ENCODE assay signal across 15 mouse cellular contexts in genomic region chr4:95759027-95759731, GRCm38 (mm10).
DNase-seq lines count a peak whose midpoint lies in the region; ATAC-seq lines count a peak whose summit lies in the region.
"Had no signal": no experiment of that assay in that cellular context is flagged by ENCODE, and none has a peak within 500 bp of the region (broad histone marks: within the 10 kb centered on the region; RNA-seq: fewer than 3 reads in every experiment).

No protein-coding gene starts in this region.

- H3K9ac ChIP-seq in hindbrain, embryonic 11.5 days (ENCODE audit: low read depth, low read length) = no peak overlapping the region
- H3K9ac ChIP-seq in hindbrain, embryonic 14.5 days = no peak overlapping the region
- no peak overlapping the region for H3K9ac ChIP-seq in kidney, embryonic 14.5 days (ENCODE audit: low read depth, low read length)
- H3K9ac ChIP-seq: heart, embryonic 13.5 days; liver, embryonic 15.5 days had no signal

- H3K4me3 ChIP-seq in hindbrain, embryonic 11.5 days (ENCODE audit: low read depth, low read length) = no peak overlapping the region
- H3K4me3 ChIP-seq in hindbrain, embryonic 14.5 days (replicated peaks; ENCODE audit: low read length) = no peak overlapping the region
- H3K4me3 ChIP-seq in embryonic facial prominence, embryonic 10.5 days = no peak overlapping the region
- no peak overlapping the region for H3K4me3 ChIP-seq in kidney, embryonic 14.5 days (ENCODE audit: low read length)
- H3K4me3 ChIP-seq: heart, embryonic 13.5 days; liver, embryonic 15.5 days; myocyte had no signal

- no peak for ATAC-seq in hindbrain, embryonic 11.5 days (ENCODE audit: low FRiP score)
- no peak for ATAC-seq in hindbrain, embryonic 14.5 days (ENCODE audit: low FRiP score)
- peak; percentile 89 for ATAC-seq in kidney, embryonic 14.5 days (ENCODE audit: low FRiP score, low TSS enrichment)
- ATAC-seq in megakaryocyte-erythroid progenitor cell, adult 5-6 weeks (replicated peaks; ENCODE audit: low FRiP score, low TSS enrichment, poor library complexity, severe bottlenecking) = no peak

- no peaks in the 10 kb centered on the region for H3K9me3 ChIP-seq in hindbrain, embryonic 11.5 days (ENCODE audit: control insufficient read depth, low read length)
- no peaks in the 10 kb centered on the region for H3K9me3 ChIP-seq in hindbrain, embryonic 14.5 days (ENCODE audit: control insufficient read depth, low read length)
- no peaks in the 10 kb centered on the region for H3K9me3 ChIP-seq in embryonic facial prominence, embryonic 10.5 days
- H3K9me3 ChIP-seq in kidney, embryonic 14.5 days (ENCODE audit: control insufficient read depth, low read length) = no peaks in the 10 kb centered on the region
- H3K9me3 ChIP-seq: G1E; heart, embryonic 13.5 days; liver, embryonic 15.5 days had no signal

- WGBS in hindbrain, embryonic 11.5 days = 41% methylated on average over 5 of the region's 5 CpGs
- 57% methylated on average over 5 of the region's 5 CpGs for WGBS in hindbrain, embryonic 14.5 days
- 33% methylated on average over 5 of the region's 5 CpGs for WGBS in embryonic facial prominence, embryonic 10.5 days
- WGBS in kidney, embryonic 14.5 days = 46% methylated on average over 5 of the region's 5 CpGs

- H3K4me2 ChIP-seq in hindbrain, embryonic 11.5 days (replicated peaks; ENCODE audit: low read depth, low read length) = no peak overlapping the region
- no peak overlapping the region for H3K4me2 ChIP-seq in hindbrain, embryonic 14.5 days (replicated peaks)
- no peak overlapping the region for H3K4me2 ChIP-seq in kidney, embryonic 14.5 days (replicated peaks; ENCODE audit: low read depth, low read length)
- H3K4me2 ChIP-seq: heart, embryonic 13.5 days; liver, embryonic 15.5 days had no signal

- no peaks in the 10 kb centered on the region for H3K27me3 ChIP-seq in hindbrain, embryonic 11.5 days (ENCODE audit: control insufficient read depth, insufficient read depth, low read length)
- no peaks in the 10 kb centered on the region for H3K27me3 ChIP-seq in hindbrain, embryonic 14.5 days (ENCODE audit: control insufficient read depth, insufficient read depth, low read length)
- no peaks in the 10 kb centered on the region for H3K27me3 ChIP-seq in embryonic facial prominence, embryonic 10.5 days (replicated peaks; ENCODE audit: low read depth, poor library complexity, severe bottlenecking)
- no peaks in the 10 kb centered on the region for H3K27me3 ChIP-seq in kidney, embryonic 14.5 days (ENCODE audit: control insufficient read depth, insufficient read depth, low read length)
- H3K27me3 ChIP-seq: heart, embryonic 13.5 days; liver, embryonic 15.5 days had no signal

- peak; percentile 24 for DNase-seq in hindbrain, embryonic 11.5 days (ENCODE audit: low spot score)
- DNase-seq in hindbrain, embryonic 14.5 days (ENCODE audit: low spot score) = no peak
- peak; percentile 62 for DNase-seq in embryonic facial prominence, embryonic 10.5 days (ENCODE audit: low spot score)
- peak; percentile 60 for DNase-seq in mesoderm, embryonic 11.5 days (ENCODE audit: low read depth, low spot score)
- no peak for DNase-seq in Muller cell, postnatal 12 days (ENCODE audit: inconsistent ontology term)
- DNase-seq in ovary, postnatal 14 days (ENCODE audit: low spot score) = no peak
- DNase-seq: cerebellum, postnatal 25 days; retina, postnatal 1 day; thymus, postnatal 25 days had no signal

- H3K27ac ChIP-seq in hindbrain, embryonic 11.5 days (ENCODE audit: low read depth, low read length) = no peak overlapping the region
- H3K27ac ChIP-seq in hindbrain, embryonic 14.5 days = no peak overlapping the region
- peak overlapping the region; percentile 65 for H3K27ac ChIP-seq in embryonic facial prominence, embryonic 10.5 days (replicated peaks)
- H3K27ac ChIP-seq in kidney, embryonic 14.5 days (ENCODE audit: low read depth, low read length) = peak overlapping the region; percentile 49; the same call in 1 of the 2 replicates
- H3K27ac ChIP-seq: heart, embryonic 13.5 days; liver, embryonic 15.5 days had no signal

- no peaks in the 10 kb centered on the region for H3K36me3 ChIP-seq in hindbrain, embryonic 11.5 days (ENCODE audit: control insufficient read depth, insufficient read depth, low read length)
- H3K36me3 ChIP-seq in hindbrain, embryonic 14.5 days (replicated peaks; ENCODE audit: control insufficient read depth, insufficient read depth) = no peaks in the 10 kb centered on the region
- no peaks in the 10 kb centered on the region for H3K36me3 ChIP-seq in embryonic facial prominence, embryonic 10.5 days (replicated peaks)
- H3K36me3 ChIP-seq in kidney, embryonic 14.5 days (ENCODE audit: control insufficient read depth, insufficient read depth, low read length) = no peaks in the 10 kb centered on the region
- H3K36me3 ChIP-seq: G1E; heart, embryonic 13.5 days; liver, embryonic 15.5 days had no signal

- no peaks in the 10 kb centered on the region for H3K4me1 ChIP-seq in hindbrain, embryonic 11.5 days (replicated peaks; ENCODE audit: control insufficient read depth, insufficient read depth, low read length)
- no peaks in the 10 kb centered on the region for H3K4me1 ChIP-seq in hindbrain, embryonic 14.5 days (replicated peaks; ENCODE audit: control insufficient read depth, insufficient read depth, low read length)
- peaks cover 14% of the 10 kb centered on the region for H3K4me1 ChIP-seq in embryonic facial prominence, embryonic 10.5 days
- 0 out of 2 replicates have a peak, but pooled peaks cover 5% of the 10 kb centered on the region for H3K4me1 ChIP-seq in kidney, embryonic 14.5 days (ENCODE audit: control insufficient read depth, insufficient read depth, low read length)
- H3K4me1 ChIP-seq: heart, embryonic 13.5 days; liver, embryonic 15.5 days had no signal

Comparison
In these comparisons a context has a peak if more than half of its experiments do, and no peak if none do; other contexts are left out.
1. DNase-seq: peak in hindbrain, embryonic 11.5 days (single experiment), embryonic facial prominence, embryonic 10.5 days (single experiment) and mesoderm, embryonic 11.5 days (single experiment); none in hindbrain, embryonic 14.5 days (single experiment), Muller cell, postnatal 12 days (single experiment) and ovary, postnatal 14 days (single experiment).
2. H3K27ac ChIP-seq: peak in embryonic facial prominence, embryonic 10.5 days (single experiment) and kidney, embryonic 14.5 days (single experiment); none in hindbrain, embryonic 11.5 days (single experiment) and hindbrain, embryonic 14.5 days (single experiment).